Mouse (Mus musculus) left cerebral cortex, postnatal 25 days (tissue): Measurements from ENCODE around the gene Nrn1l. TPM values are rescaled to one million over a fixed set of nuclear protein-coding genes. Genes with fewer than 3 reads are reported as not detected.

Source experiments
- DNase-seq, 2 experiments: peaks; one replicate each; pipeline ENCODE4 v3.0.0; 2022; ENCODE audit warnings: low spot score in 2 of 2, mixed read lengths in 1 of 2
- intact Hi-C: fragments of 180-260 bp; cut with DNase I; formaldehyde crosslinking; loops from one replicate; pipeline ENCODE4 v1.15.1; 2025
- total RNA-seq, 2 experiments: library from RNA; stranded (reverse); gene quantifications; 2 replicates each; pipeline ENCODE4 v1.2.3; 2021

The Nrn1l gene
- total RNA-seq: 1 to 10 TPM; 3.1 to 3.2 TPM

DNA sequence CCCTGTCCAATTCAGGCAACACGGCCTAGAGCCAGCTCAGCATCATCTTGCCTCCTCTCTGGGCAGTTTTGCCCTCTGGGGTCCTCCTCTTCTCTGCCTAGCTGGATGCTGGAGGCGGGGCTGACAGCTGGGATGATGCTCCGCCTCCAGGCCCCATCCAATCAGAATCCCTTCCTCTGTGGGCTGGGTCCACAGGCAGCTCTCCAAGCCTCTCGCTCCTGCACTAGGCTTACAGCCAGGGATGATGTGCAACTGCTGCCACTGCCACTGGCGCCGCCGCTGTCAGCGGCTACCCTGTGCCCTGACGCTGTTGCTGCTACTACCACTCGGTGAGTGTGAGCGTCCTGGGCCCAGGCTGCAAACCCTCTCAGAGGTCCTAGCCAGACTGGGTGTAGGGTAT lies at the start of gene Nrn1l:
TSS of gene Nrn1l (plus strand) at position 229 of the 400 bp plus-strand sequence.
- peak; percentile 75 to 93 for DNase-seq
- intact Hi-C loops: no loop called here

DNA sequence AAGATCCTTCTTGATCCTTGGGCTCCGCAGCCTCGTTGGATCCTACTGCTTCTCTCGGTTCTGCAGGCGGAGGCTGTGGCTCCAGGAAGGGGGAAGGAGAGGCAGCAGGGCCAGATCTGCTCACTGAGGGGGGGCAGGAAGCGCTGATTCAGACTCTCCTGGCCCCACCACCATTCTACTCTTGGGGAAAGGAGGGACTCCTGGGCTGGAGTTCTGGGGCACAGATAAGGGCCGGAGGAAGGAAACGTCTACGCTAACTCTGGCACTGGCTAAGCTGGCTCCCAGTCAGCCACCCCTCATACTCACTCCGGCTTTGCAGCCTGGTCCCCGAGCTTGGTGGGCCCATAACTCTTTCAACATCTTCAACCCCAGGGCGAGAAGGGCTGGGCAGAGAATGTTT lies 46.7 kb upstream of the Nrn1l start:
- intact Hi-C loops: no loop called here
- no peak for DNase-seq

- no peak for DNase-seq
- intact Hi-C loops: loop anchor here (5.0 kb wide), 1 partner anchor 82 kb away; the partner anchor contains the start of gene Ctrl
Observed at GRCm38 (mm10) chr8:105850014-105850413, 43.4 kb upstream of the Nrn1l start.

GRCm38 (mm10) chr8:105850611-105851010 lies 42.8 kb upstream of the Nrn1l start:
- no peak for DNase-seq
- intact Hi-C loops: loop anchor here (5.0 kb wide), 1 partner anchor 82 kb away; the partner anchor contains the start of gene Ctrl

GRCm38 (mm10) chr8:105851651-105852143 lies 41.7 kb upstream of the Nrn1l start:
- DNase-seq: peak; percentile 89 to 94
- intact Hi-C loops: loop anchor here (5.0 kb wide), 1 partner anchor 81 kb away; the partner anchor contains the start of gene Ctrl

DNA sequence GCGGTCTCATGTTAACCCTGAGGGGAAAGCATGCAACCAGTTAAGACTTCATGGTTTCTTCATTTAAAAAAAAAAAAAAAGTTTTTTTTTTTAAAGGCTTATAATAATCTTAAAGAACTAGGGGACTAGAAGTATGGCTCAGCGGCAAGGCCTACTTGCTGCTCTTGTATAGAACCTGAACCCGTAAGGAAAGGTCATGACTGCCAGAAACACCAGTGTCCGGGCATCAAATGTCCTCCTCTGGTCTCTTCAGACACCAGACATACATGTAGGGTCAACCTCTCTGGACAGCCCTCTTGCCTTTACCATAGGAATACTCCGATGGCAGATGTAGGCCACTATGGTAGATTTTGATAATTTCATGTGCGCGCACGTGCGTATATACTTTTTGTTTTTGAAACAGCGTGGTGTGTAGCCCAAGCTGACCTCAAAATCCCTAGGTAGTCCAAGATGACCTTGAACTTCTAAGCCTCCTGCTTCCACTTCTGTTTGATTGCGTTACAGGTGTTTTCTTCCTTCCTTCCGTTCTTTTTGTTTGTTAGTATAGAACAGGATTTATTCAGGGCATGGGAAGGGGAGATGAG lies 41.1 kb upstream of the Nrn1l start:
- DNase-seq: no peak
- intact Hi-C loops: loop anchor here (5.0 kb wide), 1 partner anchor 80 kb away; the partner anchor contains the start of gene Ctrl

GRCm38 (mm10) chr8:105853178-105853577 lies 40.2 kb upstream of the Nrn1l start, which contains the start of gene Cenpt:
Gene Cenpt (minus strand): TSS chr8:105853278.
- intact Hi-C loops: loop anchor here (5.0 kb wide), 1 partner anchor 79 kb away; the partner anchor contains the start of gene Ctrl
- no peak for DNase-seq

- intact Hi-C loops: loop anchor here (5.0 kb wide), 1 partner anchor 78 kb away; the partner anchor contains the start of gene Ctrl
Observed at GRCm38 (mm10) chr8:105854303-105854702, 39.1 kb upstream of the Nrn1l start.

GRCm38 (mm10) chr8:105854715-105855216 lies 38.6 kb upstream of the Nrn1l start, which contains the start of gene Thap11:
Gene Thap11 (plus strand): TSS chr8:105855132.
- peak; percentile 92 to 94 for DNase-seq
- intact Hi-C loops: loop anchor here (5.0 kb wide), 2 partner anchors 78 to 142 kb away; partner anchors contain the start of gene Ctrl

More at GRCm38 (mm10) chr8:105854303-105854702, 39.1 kb upstream of the Nrn1l start:
- no peak for DNase-seq

DNA sequence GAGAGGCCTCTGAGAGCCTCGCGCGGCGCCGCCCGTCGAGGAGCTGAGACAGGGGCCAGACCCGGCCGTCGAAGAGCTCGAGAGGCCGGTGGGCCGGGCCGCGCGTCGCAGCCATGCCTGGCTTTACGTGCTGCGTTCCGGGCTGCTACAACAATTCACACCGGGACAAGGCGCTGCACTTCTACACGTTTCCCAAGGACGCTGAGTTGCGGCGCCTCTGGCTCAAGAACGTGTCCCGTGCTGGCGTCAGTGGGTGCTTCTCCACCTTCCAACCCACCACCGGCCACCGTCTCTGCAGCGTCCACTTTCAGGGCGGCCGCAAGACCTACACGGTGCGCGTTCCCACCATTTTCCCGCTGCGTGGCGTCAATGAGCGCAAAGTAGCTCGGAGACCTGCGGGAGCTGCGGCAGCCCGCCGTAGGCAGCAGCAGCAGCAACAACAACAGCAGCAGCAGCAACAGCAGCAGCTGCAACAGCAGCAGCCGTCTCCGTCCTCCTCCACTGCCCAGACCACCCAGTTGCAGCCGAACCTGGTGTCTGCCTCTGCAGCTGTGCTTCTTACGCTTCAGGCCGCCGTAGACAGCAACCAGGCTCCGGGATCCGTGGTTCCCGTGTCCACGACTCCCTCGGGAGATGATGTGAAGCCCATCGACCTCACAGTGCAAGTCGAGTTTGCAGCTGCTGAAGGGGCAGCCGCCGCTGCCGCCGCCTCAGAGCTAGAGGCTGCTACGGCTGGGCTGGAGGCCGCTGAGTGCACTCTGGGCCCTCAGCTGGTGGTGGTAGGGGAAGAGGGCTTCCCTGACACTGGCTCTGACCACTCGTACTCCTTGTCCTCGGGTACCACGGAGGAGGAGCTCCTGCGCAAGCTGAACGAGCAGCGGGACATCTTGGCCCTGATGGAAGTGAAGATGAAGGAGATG lies 37.9 kb upstream of the Nrn1l start:
- peak; percentile 64 to 65 for DNase-seq
- intact Hi-C loops: loop anchor here (5.0 kb wide), 1 partner anchor 143 kb away; no protein-coding TSS in a partner anchor

DNA sequence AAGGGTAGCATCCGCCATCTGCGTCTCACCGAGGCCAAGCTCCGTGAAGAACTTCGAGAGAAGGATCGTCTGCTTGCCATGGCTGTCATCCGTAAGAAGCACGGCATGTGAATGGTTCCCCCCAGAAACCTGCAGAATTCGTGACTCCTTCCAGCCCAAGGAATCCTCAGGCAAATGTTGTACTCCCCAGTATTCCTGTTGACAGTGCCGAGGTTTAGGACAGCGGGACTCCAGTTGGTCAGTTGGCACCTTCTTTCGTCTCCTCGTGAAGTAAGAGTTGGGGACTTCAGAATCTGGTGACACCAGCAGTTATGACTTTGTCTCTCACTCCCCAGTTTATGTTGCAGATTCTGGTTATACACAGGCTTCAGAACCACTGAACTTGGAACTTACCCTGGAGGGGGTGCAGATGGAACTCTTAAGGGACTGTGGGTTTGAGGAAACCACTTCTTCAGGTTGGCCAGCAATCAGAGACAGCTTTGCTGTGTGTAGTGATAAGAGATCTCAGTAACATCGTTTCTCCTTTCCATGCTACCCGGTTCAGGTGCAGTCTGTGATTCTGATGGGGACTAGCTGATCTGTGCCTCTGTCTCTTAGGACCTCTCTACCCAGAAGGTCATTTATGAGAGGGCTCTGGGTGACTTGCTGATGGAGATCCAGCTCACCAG lies 37.1 kb upstream of the Nrn1l start:
- intact Hi-C loops: loop anchor here (5.0 kb wide), 1 partner anchor 144 kb away; no protein-coding TSS in a partner anchor
- DNase-seq: no peak

- intact Hi-C loops: loop anchor here (5.0 kb wide), 1 partner anchor 146 kb away; no protein-coding TSS in a partner anchor
- DNase-seq: no peak
Observed at GRCm38 (mm10) chr8:105858495-105858894, 34.9 kb upstream of the Nrn1l start.

DNA sequence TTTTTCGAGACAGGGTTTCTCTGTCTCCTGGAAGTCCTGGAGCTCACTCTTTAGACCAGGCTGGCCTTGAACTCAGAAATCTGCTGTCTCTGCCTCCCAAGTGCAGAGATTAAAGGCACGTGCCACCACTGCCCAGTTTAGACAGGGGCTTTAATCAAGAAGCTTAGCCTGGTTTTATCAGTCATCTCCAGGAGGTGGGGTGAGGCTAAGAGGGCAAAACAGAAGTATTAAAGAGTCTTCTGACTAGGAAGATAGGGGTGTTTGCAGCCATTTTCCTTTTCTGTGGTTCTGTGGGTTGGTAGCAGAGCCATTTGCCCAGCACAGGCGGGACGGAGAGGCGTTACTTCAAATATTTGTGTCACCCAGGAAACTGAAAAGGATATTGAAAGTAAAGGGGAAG lies 34.1 kb upstream of the Nrn1l start:
- intact Hi-C loops: loop anchor here (5.0 kb wide), 1 partner anchor 147 kb away; no protein-coding TSS in a partner anchor
- no peak for DNase-seq

GRCm38 (mm10) chr8:105860143-105860981 lies 33.0 kb upstream of the Nrn1l start, which contains the start of gene Nutf2:
Gene Nutf2 (plus strand): TSS chr8:105860580.
- DNase-seq: peak; percentile 93 to 98
- intact Hi-C loops: no loop called here

DNA sequence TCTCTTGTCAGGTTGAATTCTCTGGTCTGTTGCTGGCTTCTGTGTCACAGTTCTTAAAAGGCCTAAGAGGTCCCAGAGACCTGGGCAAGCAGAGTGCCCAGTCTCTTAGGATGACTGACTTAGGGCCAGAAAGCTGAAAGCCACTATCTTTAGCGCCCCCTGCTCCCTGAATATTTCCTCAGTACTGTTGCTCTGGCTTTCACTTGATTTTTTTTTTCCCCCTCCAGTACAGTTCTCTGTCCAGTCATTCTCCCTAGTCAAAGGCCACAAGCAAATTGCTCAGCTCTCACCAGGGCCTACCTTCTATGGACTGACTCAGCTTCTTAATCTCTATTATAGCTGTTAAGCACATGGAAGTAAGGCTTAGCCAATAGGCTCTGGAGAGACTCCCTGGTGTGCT lies 31.4 kb upstream of the Nrn1l start:
- intact Hi-C loops: no loop called here
- no peak for DNase-seq

DNA sequence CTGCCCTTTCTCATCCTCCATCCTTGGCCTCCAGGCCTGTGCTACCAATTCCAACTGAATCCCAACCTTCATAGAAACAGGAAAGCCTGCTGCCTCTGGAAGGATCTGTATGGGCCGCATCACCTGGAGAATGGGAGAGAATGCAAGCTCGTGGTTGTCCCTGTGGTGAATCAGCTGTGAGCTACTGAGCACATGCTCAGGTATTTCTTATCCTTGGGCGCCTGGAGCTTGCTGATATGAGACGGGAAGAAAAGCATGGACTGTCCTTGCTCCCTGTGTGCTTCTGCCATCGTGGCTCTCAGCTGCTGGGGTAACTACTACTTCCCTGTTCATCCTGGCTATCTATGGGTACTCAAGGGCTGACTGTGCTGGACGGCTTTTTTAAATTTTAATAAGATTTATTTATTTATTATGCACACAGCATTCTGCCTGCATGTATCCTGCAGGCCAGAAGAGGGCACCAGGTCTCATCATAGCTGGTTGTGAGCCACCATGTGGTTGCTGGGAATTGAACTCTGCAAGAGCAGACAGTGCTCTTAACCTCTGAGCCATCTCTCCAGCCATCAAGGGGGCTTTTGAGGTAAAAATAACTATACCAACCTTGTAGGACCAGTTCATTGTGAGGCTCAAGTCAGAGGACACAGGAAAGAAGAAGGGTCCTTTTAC lies 26.9 kb upstream of the Nrn1l start:
- intact Hi-C loops: no loop called here
- DNase-seq: no peak

GRCm38 (mm10) chr8:105874301-105874700 lies 19.1 kb upstream of the Nrn1l start:
- intact Hi-C loops: no loop called here
- DNase-seq: peak in 1 of 2 experiments; percentile 79
